Mouse (Mus musculus) heart, embryonic 16.5 days (tissue): ENCODE measurements around the gene Sult3a2. TPM values are rescaled to one million over a fixed set of nuclear protein-coding genes. Genes with fewer than 3 reads are reported as not detected.
"Not testable (repeated sequence)": the region's sequence is repeated elsewhere in the genome, so short reads cannot be mapped to it uniquely, and the experiment has no call there.

Experiments
- ATAC-seq: fragments of 200-750 bp; cut with Nextera tagmentation; replicated peaks from 2 replicates; pipeline ENCODE4 v1.8.0; 2017; ENCODE audit warnings: moderate number of reproducible peaks; ENCODE audit not compliant: insufficient read depth, low FRiP score; ENCODE audit errors: extremely low read depth
- H3K27ac ChIP-seq: fragments of 300-500 bp; sonication (generic); 2 replicates; pipeline ENCODE4 v1.5.1; 2014; ENCODE audit warnings: mild to moderate bottlenecking, low read length, control low read depth, moderate library complexity
- H3K27me3 ChIP-seq: fragments of 300-500 bp; sonication (generic); 2 replicates; pipeline ENCODE4 v1.6.1; 2014; ENCODE audit warnings: low read length, mixed read lengths; ENCODE audit not compliant: control insufficient read depth, insufficient read depth
- H3K36me3 ChIP-seq: fragments of 300-500 bp; sonication (generic); 2 replicates; pipeline ENCODE4 v1.6.1; 2014; ENCODE audit not compliant: control insufficient read depth, insufficient read depth
- H3K4me1 ChIP-seq: fragments of 300-500 bp; sonication (generic); 2 replicates; pipeline ENCODE4 v1.6.1; 2014; ENCODE audit warnings: low read length, mixed read lengths; ENCODE audit not compliant: control insufficient read depth, insufficient read depth
- H3K4me2 ChIP-seq: fragments of 300-500 bp; sonication (generic); 2 replicates; pipeline ENCODE4 v1.6.1; 2014; ENCODE audit warnings: low read depth, mild to moderate bottlenecking, control low read depth, low read length
- H3K4me3 ChIP-seq: fragments of 300-500 bp; sonication (generic); 2 replicates; pipeline ENCODE4 v1.5.1; 2014; ENCODE audit warnings: mild to moderate bottlenecking, control low read depth, low read length
- H3K9ac ChIP-seq: fragments of 300-500 bp; sonication (generic); 2 replicates; pipeline ENCODE4 v1.6.1; 2014; ENCODE audit warnings: low read length, control low read depth
- H3K9me3 ChIP-seq: fragments of 300-500 bp; sonication (generic); replicated peaks from 2 replicates; pipeline ENCODE4 v1.6.1; 2016; ENCODE audit warnings: low read length; ENCODE audit not compliant: control insufficient read depth
- WGBS: fragments of 180-500 bp; shearing (Covaris S2); extraction: QIAGEN DNeasy Blood & Tissue Kit; methylation state at CpG from one replicate; pipeline ENCODE4 v1.1.7; 2014; 5-methylcytosine and 5-hydroxymethylcytosine counted together
- polyA plus RNA-seq: library from polyadenylated mRNA; unstranded; fragments of >200 nt; fragmentation: Nextera tagmentation; extraction: Ambion mirVana; gene quantifications from 2 replicates; pipeline ENCODE4 v1.2.1, GENCODE M21; 2015

Sult3a2 gene
- polyA plus RNA-seq, result not detected in 2 replicates

DNA sequence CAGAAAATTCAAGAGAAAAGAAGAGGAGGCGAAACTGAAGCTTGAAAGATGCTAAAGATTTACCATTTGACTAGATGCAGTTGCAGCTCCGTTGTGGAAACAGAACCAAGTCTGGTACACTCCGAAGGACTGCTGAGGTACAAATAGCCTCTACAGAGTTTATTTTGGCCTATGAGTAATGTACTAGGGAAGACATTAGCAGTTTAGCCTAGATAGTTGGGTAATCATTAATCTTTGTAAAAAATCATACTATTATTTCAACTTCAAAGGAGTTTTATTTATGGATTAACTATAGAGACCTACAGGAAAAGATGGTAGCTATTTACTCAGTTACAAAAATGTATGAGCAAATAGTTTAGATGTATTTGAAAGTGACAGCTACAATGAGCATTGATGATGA is at the start of gene Sult3a2:
Sult3a2 (minus strand) TSS at position 101 of the 400 bp plus-strand sequence.
- no peak within 1 kb of the TSS for H3K27ac ChIP-seq
- no peak within 1 kb of the TSS for H3K9ac ChIP-seq
- H3K36me3 ChIP-seq, result no peaks in the 10 kb centered on the region
- H3K9me3 ChIP-seq, result no peaks in the 10 kb centered on the region
- H3K4me2 ChIP-seq, result no peak within 1 kb of the TSS
- ATAC-seq, result no peak
- WGBS, result 80% methylated on average over 3 of the region's 3 CpGs
- H3K4me3 ChIP-seq, result no peak within 1 kb of the TSS
- no peaks in the 10 kb centered on the region for H3K4me1 ChIP-seq
- no peaks in the 10 kb centered on the region for H3K27me3 ChIP-seq

DNA sequence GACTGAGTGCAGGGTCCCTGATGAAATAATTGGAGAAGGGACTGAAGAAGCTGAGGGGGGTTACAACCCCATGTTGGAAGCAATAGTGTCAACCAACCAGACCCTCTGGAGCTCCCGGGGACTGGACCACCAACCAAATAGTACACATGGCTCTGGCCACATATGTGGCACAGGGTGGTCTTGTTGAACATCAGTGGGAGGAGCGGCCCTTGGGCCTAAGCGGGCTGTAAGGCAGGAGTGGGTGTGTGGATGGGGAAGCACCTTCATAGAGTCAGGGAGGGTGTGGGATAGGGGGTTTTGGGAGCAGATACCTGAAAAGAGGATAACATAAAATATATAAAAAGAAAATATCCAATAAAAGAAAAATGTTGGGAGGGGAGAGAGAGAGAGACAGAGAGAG is 34.4 kb upstream of the Sult3a2 start:
- Histone ChIP-seq H3K4me1 (no peaks in the 10 kb centered on the region), H3K9ac (no peak overlapping the region), H3K27ac (no peak overlapping the region), H3K27me3 (no peaks in the 10 kb centered on the region), H3K4me2 (no peak overlapping the region), H3K36me3 (no peaks in the 10 kb centered on the region), H3K9me3 (no peaks in the 10 kb centered on the region), H3K4me3 (no peak overlapping the region)
- 77% methylated on average over 3 of the region's 3 CpGs for WGBS
- no peak for ATAC-seq

DNA sequence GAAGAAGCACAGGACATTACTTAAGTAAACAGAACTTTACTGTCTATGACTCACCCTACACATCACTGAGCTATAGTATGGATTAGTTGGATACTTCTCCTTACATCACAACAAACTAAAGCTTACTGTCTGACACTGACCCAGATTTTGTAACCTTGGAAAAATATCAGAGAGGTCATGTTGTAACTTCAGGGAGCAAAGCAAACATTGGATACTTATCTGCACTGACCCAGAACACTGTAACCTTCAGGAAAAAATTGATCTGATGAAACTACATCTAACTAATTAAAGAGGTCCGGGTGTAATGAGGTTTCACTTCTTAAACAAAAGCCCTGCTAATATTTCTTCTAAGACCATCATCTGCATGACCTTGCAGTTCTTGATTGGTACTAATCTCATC is 30.4 kb upstream of the Sult3a2 start:
- Histone ChIP-seq H3K27ac (no peak overlapping the region), H3K27me3 (no peaks in the 10 kb centered on the region), H3K36me3 (no peaks in the 10 kb centered on the region), H3K4me2 (no peak overlapping the region), H3K4me1 (no peaks in the 10 kb centered on the region), H3K9me3 (no peaks in the 10 kb centered on the region), H3K4me3 (no peak overlapping the region), H3K9ac (no peak overlapping the region)
- 55% methylated on average over 1 of the region's 1 CpGs for WGBS
- ATAC-seq, result no peak

DNA sequence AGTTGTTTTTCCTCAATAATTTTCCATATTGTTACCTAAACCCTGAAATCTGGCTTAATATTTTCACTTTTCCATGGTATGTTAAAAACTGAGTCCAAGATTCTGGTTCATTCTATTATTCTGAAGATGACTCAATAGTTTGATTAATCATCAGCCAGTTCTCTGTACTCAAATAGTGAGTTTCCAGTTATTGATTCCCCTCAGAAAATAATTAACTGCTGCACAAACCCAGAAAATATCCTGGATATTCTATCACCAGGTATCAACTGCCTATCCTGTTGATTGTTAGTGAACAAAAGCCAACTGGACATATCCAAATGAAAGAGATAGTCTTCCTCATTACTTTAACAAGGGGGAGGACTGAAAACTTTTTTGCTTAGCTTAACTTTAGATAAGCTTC is 27.8 kb upstream of the Sult3a2 start:
- Histone ChIP-seq H3K27me3 (no peaks in the 10 kb centered on the region), H3K4me1 (no peaks in the 10 kb centered on the region), H3K4me2 (no peak overlapping the region), H3K9ac (no peak overlapping the region), H3K27ac (no peak overlapping the region), H3K4me3 (no peak overlapping the region), H3K9me3 (no peaks in the 10 kb centered on the region), H3K36me3 (no peaks in the 10 kb centered on the region)
- ATAC-seq, result no peak

DNA sequence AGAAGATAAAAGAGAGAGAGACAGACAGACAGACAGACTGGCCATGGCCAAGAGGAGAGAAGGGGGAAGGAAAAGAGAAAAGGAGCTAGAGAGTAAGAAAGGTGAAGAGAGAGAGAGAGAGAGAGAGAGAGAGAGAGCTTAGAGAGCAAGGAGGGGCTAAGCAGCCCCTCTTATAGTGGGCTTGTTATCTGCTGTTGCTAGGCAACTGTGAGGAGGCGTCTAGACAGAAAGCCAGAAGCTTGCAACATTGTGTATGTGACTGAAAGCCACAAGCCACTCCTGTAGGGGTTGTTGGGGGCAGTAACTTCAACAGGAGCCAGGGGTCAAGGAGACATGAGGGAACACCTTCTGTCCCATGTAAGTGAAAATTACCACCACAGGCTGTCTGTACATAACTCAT is 25.3 kb upstream of the Sult3a2 start:
- no peak for ATAC-seq
- no peaks in the 10 kb centered on the region for H3K4me1 ChIP-seq
- no peak overlapping the region for H3K4me3 ChIP-seq
- no peaks in the 10 kb centered on the region for H3K27me3 ChIP-seq
- H3K27ac ChIP-seq, result no peak overlapping the region
- H3K4me2 ChIP-seq, result no peak overlapping the region
- no peaks in the 10 kb centered on the region for H3K9me3 ChIP-seq
- H3K36me3 ChIP-seq, result no peaks in the 10 kb centered on the region
- no peak overlapping the region for H3K9ac ChIP-seq
- 12% methylated on average over 1 of the region's 1 CpGs for WGBS

DNA sequence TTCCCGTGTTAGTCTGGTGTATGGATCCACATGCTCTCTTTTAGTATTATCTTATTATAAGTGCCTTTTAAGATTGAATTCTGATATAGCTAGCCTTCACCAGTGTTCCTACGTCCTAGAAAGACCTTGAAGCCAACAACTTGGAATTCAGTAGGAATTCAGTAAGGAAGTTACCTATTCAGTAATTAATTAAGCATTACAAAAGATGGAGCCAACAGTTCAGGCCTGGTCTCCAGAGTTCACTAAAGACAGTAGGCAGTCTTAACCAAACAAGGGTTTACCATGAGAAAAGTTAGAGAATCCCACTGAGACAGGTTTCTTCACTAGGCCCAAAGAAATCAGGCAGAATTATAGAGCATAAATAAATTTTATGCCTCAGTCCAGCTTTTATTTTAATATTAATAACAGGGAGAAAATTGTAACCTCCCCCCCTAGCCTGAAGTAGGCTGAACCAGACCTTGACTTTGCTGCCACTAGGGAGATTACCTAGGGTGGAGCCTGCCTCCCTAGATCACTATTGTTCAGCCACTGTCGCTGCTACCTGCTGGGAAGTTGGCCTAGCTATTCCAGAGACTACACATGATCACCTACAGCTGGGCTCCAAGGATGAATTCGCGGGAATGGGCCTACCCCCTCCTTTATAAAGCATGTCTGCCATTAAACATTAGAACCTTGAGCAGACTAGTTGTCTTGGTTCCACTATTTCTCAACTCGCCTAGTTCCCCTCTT is 10.9 kb upstream of the Sult3a2 start:
- not testable (repeated sequence) for H3K9me3 ChIP-seq, H3K27ac ChIP-seq, H3K4me2 ChIP-seq, H3K4me3 ChIP-seq, H3K27me3 ChIP-seq, ATAC-seq, H3K4me1 ChIP-seq, H3K9ac ChIP-seq, H3K36me3 ChIP-seq
- 70% methylated on average over 6 of the region's 6 CpGs for WGBS

DNA sequence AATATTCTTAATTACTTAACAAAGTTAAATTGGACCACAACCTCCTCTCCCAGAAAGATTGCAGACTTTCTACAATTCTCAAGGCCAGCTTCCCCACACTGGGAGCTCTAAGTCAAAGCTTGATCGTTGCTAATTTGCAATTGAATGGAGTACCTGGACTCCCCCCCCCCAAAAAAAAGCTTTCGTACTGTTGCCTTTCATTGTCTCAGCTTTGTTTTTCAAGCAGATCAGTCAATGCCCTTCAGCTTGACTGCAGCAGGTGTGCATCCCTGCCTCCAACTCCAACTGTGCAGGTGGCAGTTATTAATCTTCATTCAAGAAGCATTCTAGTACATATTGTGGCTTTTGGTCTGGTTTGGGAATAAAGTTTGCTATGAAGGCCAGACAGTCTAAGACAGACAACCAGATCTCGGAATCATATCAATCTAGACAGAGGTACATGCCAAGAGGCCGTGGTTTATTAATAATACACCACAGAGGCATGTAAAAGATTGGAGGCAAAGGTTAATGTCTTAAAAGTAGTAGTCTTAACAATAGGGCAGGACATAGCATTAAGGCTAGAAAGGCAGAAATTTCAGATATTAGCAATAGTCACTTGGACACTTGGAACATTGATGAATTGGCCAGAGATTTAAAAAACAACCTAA is 9.9 kb upstream of the Sult3a2 start:
- H3K9me3 ChIP-seq, H3K36me3 ChIP-seq, H3K4me3 ChIP-seq, H3K4me1 ChIP-seq, H3K4me2 ChIP-seq, ATAC-seq, H3K9ac ChIP-seq, H3K27me3 ChIP-seq, H3K27ac ChIP-seq: not testable (repeated sequence)
- WGBS, result 74% methylated on average over 4 of the region's 4 CpGs

DNA sequence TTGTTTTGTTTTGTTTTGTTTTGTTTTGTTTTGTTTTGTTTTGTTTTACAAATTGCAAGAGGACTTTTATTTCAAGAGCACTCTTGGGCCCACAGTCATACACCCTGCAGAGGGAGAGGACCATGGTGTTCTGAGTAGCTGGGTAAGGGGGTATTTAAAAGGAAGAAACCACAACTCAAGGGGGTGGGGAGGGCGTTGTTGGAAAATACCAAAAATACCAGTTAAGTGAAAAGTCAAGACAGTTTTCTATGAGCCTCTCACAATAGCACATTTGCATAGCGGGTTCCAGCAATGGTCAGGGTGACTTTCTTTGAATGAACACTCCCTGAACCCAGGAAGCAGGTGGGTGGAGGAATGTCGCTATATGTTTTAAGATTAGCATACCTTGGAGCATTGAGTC is 5.7 kb upstream of the Sult3a2 start:
- 76% methylated on average over 3 of the region's 3 CpGs for WGBS
- H3K4me1 ChIP-seq, H3K4me2 ChIP-seq, H3K36me3 ChIP-seq, H3K9me3 ChIP-seq, H3K27me3 ChIP-seq, H3K27ac ChIP-seq, H3K9ac ChIP-seq, ATAC-seq, H3K4me3 ChIP-seq: not testable (repeated sequence)

DNA sequence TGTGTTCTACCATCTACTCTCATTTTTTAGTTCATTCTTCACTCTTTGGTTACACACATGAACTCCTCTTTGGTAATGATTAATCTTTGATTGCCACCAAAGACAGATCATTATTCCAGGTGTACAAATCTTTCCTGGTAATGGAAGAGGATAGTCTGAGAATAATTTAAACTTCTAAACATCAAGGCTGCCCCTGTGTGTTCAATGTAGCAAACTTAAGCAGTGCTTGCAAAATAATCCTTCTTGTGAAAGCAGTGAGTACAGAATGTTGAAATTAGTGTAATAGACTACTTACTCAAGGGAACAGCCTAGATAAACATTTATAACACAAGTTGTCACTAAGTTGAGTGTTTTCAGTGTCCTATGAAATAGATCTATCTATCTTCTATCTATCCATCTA is 1.0 kb upstream of the Sult3a2 start:
- Histone ChIP-seq H3K36me3 (no peaks in the 10 kb centered on the region), H3K27ac (no peak overlapping the region), H3K4me2 (no peak overlapping the region), H3K4me3 (no peak overlapping the region), H3K4me1 (no peaks in the 10 kb centered on the region), H3K27me3 (no peaks in the 10 kb centered on the region), H3K9me3 (no peaks in the 10 kb centered on the region), H3K9ac (no peak overlapping the region)
- ATAC-seq, result no peak
